Mouse (Mus musculus) liver, embryonic 13.5 days (tissue): Measurements from ENCODE around the gene Dazap2. TPM values are rescaled to one million over a fixed set of nuclear protein-coding genes. Genes with fewer than 3 reads are reported as not detected.

Experiments used
- ATAC-seq: fragments of 200-750 bp; cut with Nextera tagmentation; 2 replicates; pipeline ENCODE4 v1.8.0; 2017; ENCODE audit warnings: low read depth, mild to moderate bottlenecking, moderate number of reproducible peaks, moderate library complexity
- DNase-seq: peaks from one replicate; pipeline ENCODE4 v3.0.0; 2022
- H3K27ac ChIP-seq: fragments of 300-500 bp; sonication (generic); 2 replicates; pipeline ENCODE4 v1.5.1; 2015; ENCODE audit warnings: moderate library complexity, mild to moderate bottlenecking, inconsistent platforms
- H3K27me3 ChIP-seq: fragments of 300-500 bp; sonication (generic); 2 replicates; pipeline ENCODE4 v1.6.1; 2015; ENCODE audit warnings: mild to moderate bottlenecking, inconsistent platforms
- H3K36me3 ChIP-seq: fragments of 300-500 bp; sonication (generic); 2 replicates; pipeline ENCODE4 v1.6.1; 2015; ENCODE audit warnings: mild to moderate bottlenecking, inconsistent platforms
- H3K4me1 ChIP-seq: fragments of 300-500 bp; sonication (generic); replicated peaks from 2 replicates; pipeline ENCODE4 v1.6.1; 2015; ENCODE audit warnings: inconsistent platforms
- H3K4me2 ChIP-seq: fragments of 300-500 bp; sonication (generic); 2 replicates; pipeline ENCODE4 v1.6.1; 2015; ENCODE audit warnings: inconsistent platforms, mild to moderate bottlenecking, moderate library complexity
- H3K4me3 ChIP-seq: fragments of 300-500 bp; sonication (generic); replicated peaks from 2 replicates; pipeline ENCODE4 v1.5.1; 2015; ENCODE audit warnings: mild to moderate bottlenecking, inconsistent platforms
- H3K9ac ChIP-seq: fragments of 300-500 bp; sonication (generic); 2 replicates; pipeline ENCODE4 v1.6.1; 2015; ENCODE audit warnings: mild to moderate bottlenecking, inconsistent platforms
- H3K9me3 ChIP-seq: fragments of 300-500 bp; sonication (generic); replicated peaks from 2 replicates; pipeline ENCODE4 v1.6.1; 2016; ENCODE audit warnings: inconsistent platforms
- WGBS: fragments of 180-500 bp; shearing (Covaris S2); methylation state at CpG from one replicate; pipeline ENCODE4 v1.1.7; 2015; ENCODE audit not compliant: insufficient replicate concordance; 5-methylcytosine and 5-hydroxymethylcytosine counted together
- polyA plus RNA-seq: library from polyadenylated mRNA; unstranded; fragments of >200 nt; fragmentation: Nextera tagmentation; extraction: Ambion mirVana; gene quantifications from 2 replicates; pipeline ENCODE4 v1.2.1, GENCODE M21; 2015

Dazap2 gene
- polyA plus RNA-seq, result 141 and 173 TPM in 2 replicates

GRCm38 (mm10) chr15:100614996-100615824, at the start of gene Dazap2:
TSS of gene Dazap2 (plus strand) at chr15:100615349.
- Histone ChIP-seq H3K27me3 (no peaks in the 10 kb centered on the region), H3K27ac (peak within 1 kb of the TSS; percentile 97), H3K36me3 (peaks cover 35% of the 10 kb centered on the region), H3K4me3 (peak within 1 kb of the TSS; percentile 95), H3K9me3 (no peaks in the 10 kb centered on the region), H3K4me1 (peaks cover 39% of the 10 kb centered on the region), H3K9ac (peak within 1 kb of the TSS; percentile 95), H3K4me2 (peak within 1 kb of the TSS; percentile 93)
- peak; percentile 77 for ATAC-seq
- peak; percentile 98 for DNase-seq
- WGBS, result under 1% methylated on average over 95 of the region's 99 CpGs

- no peaks in the 10 kb centered on the region for H3K36me3 ChIP-seq
- peaks cover 11% of the 10 kb centered on the region for H3K27me3 ChIP-seq
- no peak overlapping the region for H3K9ac ChIP-seq
- H3K9me3 ChIP-seq, result no peaks in the 10 kb centered on the region
- ATAC-seq, result no peak
- no peak overlapping the region for H3K4me2 ChIP-seq
- DNase-seq, result no peak
- 37% methylated on average over 2 of the region's 2 CpGs for WGBS
- no peak overlapping the region for H3K27ac ChIP-seq
- H3K4me1 ChIP-seq, result no peaks in the 10 kb centered on the region
- no peak overlapping the region for H3K4me3 ChIP-seq
Measured at GRCm38 (mm10) chr15:100566531-100566930, 48.6 kb upstream of the Dazap2 start.

GRCm38 (mm10) chr15:100569239-100569638, 45.9 kb upstream of the Dazap2 start:
- ATAC-seq (no peak), DNase-seq (no peak)
- H3K9me3 ChIP-seq, result no peaks in the 10 kb centered on the region
- H3K4me1 ChIP-seq, result no peaks in the 10 kb centered on the region
- no peaks in the 10 kb centered on the region for H3K36me3 ChIP-seq
- no peak overlapping the region for H3K9ac ChIP-seq
- no peak overlapping the region for H3K4me2 ChIP-seq
- 53% methylated on average over 3 of the region's 3 CpGs for WGBS
- no peak overlapping the region for H3K27ac ChIP-seq
- no peak overlapping the region for H3K4me3 ChIP-seq
- peaks cover 11% of the 10 kb centered on the region for H3K27me3 ChIP-seq

- no peak overlapping the region for H3K27ac ChIP-seq
- 61% methylated on average over 6 of the region's 6 CpGs for WGBS
- H3K9me3 ChIP-seq, result no peaks in the 10 kb centered on the region
- no peak for DNase-seq
- no peak overlapping the region for H3K4me2 ChIP-seq
- no peaks in the 10 kb centered on the region for H3K36me3 ChIP-seq
- no peaks in the 10 kb centered on the region for H3K4me1 ChIP-seq
- H3K27me3 ChIP-seq, result peaks cover 14% of the 10 kb centered on the region
- no peak overlapping the region for H3K9ac ChIP-seq
- no peak for ATAC-seq
- H3K4me3 ChIP-seq, result no peak overlapping the region
Measured at GRCm38 (mm10) chr15:100573946-100574345, 41.2 kb upstream of the Dazap2 start.

- Histone ChIP-seq H3K9me3 (no peaks in the 10 kb centered on the region), H3K4me3 (no peak overlapping the region), H3K36me3 (no peaks in the 10 kb centered on the region), H3K27me3 (peaks cover 14% of the 10 kb centered on the region), H3K4me1 (no peaks in the 10 kb centered on the region), H3K27ac (no peak overlapping the region), H3K4me2 (no peak overlapping the region), H3K9ac (no peak overlapping the region)
- DNase-seq (no peak), ATAC-seq (no peak)
- WGBS, result 80% methylated on average over 2 of the region's 2 CpGs
Measured at GRCm38 (mm10) chr15:100574378-100574777, 40.8 kb upstream of the Dazap2 start.

GRCm38 (mm10) chr15:100575366-100575765, 39.8 kb upstream of the Dazap2 start:
- no peak for ATAC-seq
- H3K9ac ChIP-seq, result no peak overlapping the region
- H3K4me1 ChIP-seq, result no peaks in the 10 kb centered on the region
- no peaks in the 10 kb centered on the region for H3K9me3 ChIP-seq
- H3K4me3 ChIP-seq, result no peak overlapping the region
- no peak for DNase-seq
- no peak overlapping the region for H3K27ac ChIP-seq
- 58% methylated on average over 12 of the region's 12 CpGs for WGBS
- H3K27me3 ChIP-seq, result peaks cover 14% of the 10 kb centered on the region; the same call in 1 of the 2 replicates
- no peak overlapping the region for H3K4me2 ChIP-seq
- H3K36me3 ChIP-seq, result no peaks in the 10 kb centered on the region

- Histone ChIP-seq H3K36me3 (no peaks in the 10 kb centered on the region), H3K9ac (no peak overlapping the region), H3K4me2 (no peak overlapping the region), H3K4me3 (no peak overlapping the region), H3K4me1 (no peaks in the 10 kb centered on the region), H3K27ac (no peak overlapping the region), H3K27me3 (peaks cover 14% of the 10 kb centered on the region; the same call in 1 of the 2 replicates), H3K9me3 (no peaks in the 10 kb centered on the region)
- WGBS, result 62% methylated on average over 6 of the region's 6 CpGs
- DNase-seq (no peak), ATAC-seq (no peak)
Measured at GRCm38 (mm10) chr15:100576392-100576791, 38.8 kb upstream of the Dazap2 start.

GRCm38 (mm10) chr15:100576810-100577209, 38.3 kb upstream of the Dazap2 start:
- Histone ChIP-seq H3K4me1 (no peaks in the 10 kb centered on the region), H3K27ac (no peak overlapping the region), H3K9me3 (no peaks in the 10 kb centered on the region), H3K27me3 (peaks cover 14% of the 10 kb centered on the region; the same call in 1 of the 2 replicates), H3K36me3 (no peaks in the 10 kb centered on the region), H3K4me2 (no peak overlapping the region), H3K9ac (no peak overlapping the region), H3K4me3 (no peak overlapping the region)
- WGBS, result 53% methylated on average over 6 of the region's 6 CpGs
- ATAC-seq, result no peak
- DNase-seq, result no peak

GRCm38 (mm10) chr15:100577972-100578371, 37.2 kb upstream of the Dazap2 start:
- no peaks in the 10 kb centered on the region for H3K36me3 ChIP-seq
- no peak overlapping the region for H3K4me2 ChIP-seq
- no peaks in the 10 kb centered on the region for H3K9me3 ChIP-seq
- no peaks in the 10 kb centered on the region for H3K4me1 ChIP-seq
- peaks cover 17% of the 10 kb centered on the region for H3K27me3 ChIP-seq
- no peak overlapping the region for H3K9ac ChIP-seq
- no peak overlapping the region for H3K4me3 ChIP-seq
- no peak for ATAC-seq
- no peak for DNase-seq
- 78% methylated on average over 16 of the region's 16 CpGs for WGBS
- H3K27ac ChIP-seq, result no peak overlapping the region

GRCm38 (mm10) chr15:100580108-100580507, 35.0 kb upstream of the Dazap2 start:
- H3K27me3 ChIP-seq, result peaks cover 23% of the 10 kb centered on the region
- no peaks in the 10 kb centered on the region for H3K4me1 ChIP-seq
- H3K4me2 ChIP-seq, result no peak overlapping the region
- DNase-seq, result no peak
- 75% methylated on average over 10 of the region's 10 CpGs for WGBS
- H3K27ac ChIP-seq, result no peak overlapping the region
- no peak overlapping the region for H3K9ac ChIP-seq
- H3K36me3 ChIP-seq, result no peaks in the 10 kb centered on the region
- no peak for ATAC-seq
- no peaks in the 10 kb centered on the region for H3K9me3 ChIP-seq
- no peak overlapping the region for H3K4me3 ChIP-seq

GRCm38 (mm10) chr15:100585931-100586330, 29.2 kb upstream of the Dazap2 start:
- no peak for DNase-seq

GRCm38 (mm10) chr15:100587166-100587565, 28.0 kb upstream of the Dazap2 start:
- WGBS, result 72% methylated on average over 4 of the region's 4 CpGs

More at GRCm38 (mm10) chr15:100585931-100586330, 29.2 kb upstream of the Dazap2 start:
- no peak overlapping the region for H3K4me3 ChIP-seq
- peaks cover 9% of the 10 kb centered on the region for H3K27me3 ChIP-seq
- H3K36me3 ChIP-seq, result no peaks in the 10 kb centered on the region
- H3K4me1 ChIP-seq, result no peaks in the 10 kb centered on the region
- H3K27ac ChIP-seq, result no peak overlapping the region
- 79% methylated on average over 16 of the region's 16 CpGs for WGBS
- H3K9me3 ChIP-seq, result no peaks in the 10 kb centered on the region
- no peak overlapping the region for H3K9ac ChIP-seq
- no peak overlapping the region for H3K4me2 ChIP-seq
- ATAC-seq, result no peak

More at GRCm38 (mm10) chr15:100587166-100587565, 28.0 kb upstream of the Dazap2 start:
- Histone ChIP-seq H3K27ac (no peak overlapping the region), H3K4me2 (no peak overlapping the region), H3K4me3 (no peak overlapping the region), H3K9ac (no peak overlapping the region), H3K9me3 (no peaks in the 10 kb centered on the region), H3K36me3 (no peaks in the 10 kb centered on the region), H3K27me3 (peaks cover 9% of the 10 kb centered on the region), H3K4me1 (no peaks in the 10 kb centered on the region)
- DNase-seq (no peak), ATAC-seq (no peak)
